Mouse (Mus musculus): ENCODE measurements around the gene Mnt.

Gene Mnt

DNA sequence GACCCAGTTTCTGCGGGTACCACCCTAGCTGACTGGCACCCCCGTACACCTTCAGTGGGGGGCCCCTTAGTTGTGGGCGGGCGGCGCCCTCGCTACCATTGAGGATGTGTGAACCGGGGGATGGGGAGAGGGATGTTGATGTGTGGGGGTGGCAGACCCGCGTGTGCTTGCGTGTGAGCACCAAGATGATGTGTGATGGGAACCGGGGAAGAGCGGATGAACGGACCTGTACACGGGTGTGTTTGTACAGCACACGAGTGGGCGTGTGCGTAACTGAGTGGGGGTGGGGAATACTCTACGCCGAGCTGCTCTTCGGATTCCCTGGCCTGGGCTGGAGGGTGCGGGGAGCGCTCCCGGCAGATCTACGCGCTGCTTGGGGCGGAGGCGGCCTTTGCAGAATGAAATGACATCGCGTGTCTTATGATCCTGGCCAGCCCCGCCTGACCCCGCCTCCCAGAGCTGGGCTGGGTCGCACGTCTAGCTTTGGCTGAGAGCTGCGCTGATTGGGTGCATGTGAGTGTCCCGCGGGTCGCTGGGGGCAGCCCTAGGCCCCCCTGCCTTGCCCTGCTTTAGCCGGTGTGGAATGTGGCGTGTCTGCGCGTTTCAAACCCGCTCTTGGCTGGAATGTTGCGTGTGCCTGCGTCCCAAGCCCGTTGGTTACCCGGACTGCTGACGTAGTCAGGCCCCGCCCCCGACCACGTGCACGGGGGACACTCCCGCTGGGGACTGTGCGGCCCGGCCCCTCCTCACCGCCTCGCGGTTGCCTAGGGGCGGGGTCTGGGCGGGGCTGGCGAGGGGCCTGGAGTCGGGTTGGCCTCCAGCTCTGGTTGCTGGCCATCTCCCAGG, 1.1 kb downstream of the Mnt start:
- in situ Hi-C loops (cut with MboI), result no loop called here

DNA sequence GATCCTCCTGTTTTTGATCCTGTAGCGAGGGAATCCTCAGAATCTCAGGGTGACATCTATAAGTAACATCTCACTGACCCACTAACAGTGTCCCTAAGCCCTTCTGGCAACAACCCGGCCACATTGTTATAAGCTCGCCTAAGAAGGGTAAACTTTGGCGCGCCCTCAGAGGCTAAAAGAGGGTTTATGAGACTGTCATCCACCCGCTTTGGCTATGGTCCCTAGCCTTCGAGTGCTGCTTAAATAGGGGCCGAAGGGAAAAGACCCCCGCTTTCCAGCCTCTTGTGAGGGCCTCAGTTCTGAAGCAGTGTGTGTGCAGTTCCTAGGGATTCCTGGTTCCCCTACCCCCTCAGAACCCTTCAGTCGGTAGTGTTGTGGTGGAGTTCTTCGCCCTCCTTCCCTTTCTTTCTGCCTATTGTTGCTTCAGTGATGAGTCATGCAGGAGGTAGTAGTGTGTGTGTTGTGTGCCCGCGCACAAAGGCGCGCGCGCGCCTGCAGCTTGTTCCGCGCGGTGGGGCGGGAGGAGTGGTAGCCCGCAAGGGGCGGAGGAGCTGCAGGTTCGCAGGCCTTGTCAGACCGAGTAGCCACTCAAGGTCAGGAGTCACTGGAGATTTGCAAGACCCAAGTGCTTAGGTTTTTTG, 1.9 kb downstream of the Mnt start:
- in situ Hi-C loops (cut with MboI), result no loop called here

DNA sequence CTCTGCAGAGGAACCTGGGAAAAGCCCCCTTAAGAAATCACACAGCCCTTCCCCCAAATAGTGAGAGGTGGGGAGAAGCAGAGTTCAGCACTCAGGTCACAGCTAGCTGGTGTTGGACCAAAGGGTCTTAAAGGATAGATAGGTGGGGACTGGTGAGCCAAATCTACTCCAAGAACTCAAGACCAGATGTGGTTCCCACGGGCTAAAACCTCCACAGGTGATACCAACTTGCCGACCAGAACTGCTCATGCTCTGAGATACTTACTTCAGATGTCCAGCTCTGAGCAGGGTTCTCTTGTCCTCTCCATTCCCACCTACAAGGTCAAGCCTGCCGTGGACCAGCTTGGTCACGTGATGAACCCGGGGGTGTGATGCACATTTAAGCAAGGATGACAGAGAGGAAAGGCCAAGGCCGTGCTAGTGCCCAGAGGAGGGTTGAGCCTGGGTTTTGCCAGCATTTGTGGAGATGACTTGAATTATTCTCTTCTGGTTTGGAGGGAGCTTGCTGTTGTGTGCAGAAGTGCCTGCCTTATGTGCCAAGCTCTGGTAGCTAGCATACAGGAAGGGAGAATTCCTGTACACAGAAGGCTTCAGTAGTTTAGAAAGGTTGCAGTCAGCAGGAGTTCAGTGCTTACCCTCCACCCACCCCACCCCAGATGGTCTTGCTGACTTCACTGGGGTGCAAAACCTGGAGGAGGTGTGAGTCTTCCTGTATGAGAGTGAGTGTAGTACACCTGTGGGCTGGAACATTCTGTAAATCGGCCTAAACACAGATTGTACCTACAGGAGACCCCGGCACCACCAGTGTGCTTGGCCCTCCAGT, 3.0 kb downstream of the Mnt start:
- in situ Hi-C loops (cut with MboI), result no loop called here

DNA sequence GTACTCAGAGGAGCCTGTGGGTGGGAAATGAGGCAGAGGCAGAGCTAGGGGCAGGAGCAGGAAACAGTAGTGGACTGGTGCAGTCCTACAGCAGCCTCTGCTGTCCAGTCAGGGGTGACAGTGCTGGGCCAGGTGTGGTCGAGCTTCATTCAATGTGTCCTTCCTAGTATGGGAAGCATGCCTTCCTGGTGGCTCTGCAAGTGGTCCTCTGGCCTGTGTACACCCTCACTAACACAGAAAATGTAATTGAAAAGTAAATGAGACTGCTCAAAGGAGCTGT, 3.6 kb downstream of the Mnt start:
- in situ Hi-C loops (cut with MboI), result no loop called here

DNA sequence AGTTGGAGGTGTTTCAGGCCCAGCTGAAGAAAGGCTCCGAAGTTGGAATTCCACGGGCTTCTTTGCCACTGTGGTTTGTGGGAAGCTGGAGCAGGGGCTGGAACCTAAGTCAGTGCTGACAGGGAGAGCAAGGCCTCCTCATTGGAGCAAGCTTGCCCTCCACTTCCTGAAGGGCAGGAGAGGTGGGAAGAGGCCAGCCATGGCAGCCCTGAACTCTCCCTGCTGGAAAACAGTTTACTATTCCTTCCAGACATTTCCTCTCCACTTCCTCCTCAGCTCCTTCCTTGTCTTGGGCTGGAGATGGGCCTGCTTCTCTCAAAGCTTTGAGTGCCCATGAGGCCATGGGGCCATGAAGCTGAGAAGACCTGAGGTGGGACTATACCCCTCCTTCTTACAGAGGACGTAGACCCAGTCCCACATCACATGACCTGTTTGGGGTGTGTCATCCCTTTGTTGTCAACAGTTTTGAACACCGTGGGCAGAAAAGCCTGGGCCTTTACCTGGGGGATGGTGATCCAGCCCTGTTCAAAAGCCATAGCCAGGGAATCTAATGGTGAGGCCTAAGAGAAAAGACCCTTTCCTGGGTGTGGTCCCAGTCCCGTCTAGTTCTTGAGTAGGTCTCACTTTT, 4.0 kb downstream of the Mnt start:
- in situ Hi-C loops (cut with MboI), result no loop called here

DNA sequence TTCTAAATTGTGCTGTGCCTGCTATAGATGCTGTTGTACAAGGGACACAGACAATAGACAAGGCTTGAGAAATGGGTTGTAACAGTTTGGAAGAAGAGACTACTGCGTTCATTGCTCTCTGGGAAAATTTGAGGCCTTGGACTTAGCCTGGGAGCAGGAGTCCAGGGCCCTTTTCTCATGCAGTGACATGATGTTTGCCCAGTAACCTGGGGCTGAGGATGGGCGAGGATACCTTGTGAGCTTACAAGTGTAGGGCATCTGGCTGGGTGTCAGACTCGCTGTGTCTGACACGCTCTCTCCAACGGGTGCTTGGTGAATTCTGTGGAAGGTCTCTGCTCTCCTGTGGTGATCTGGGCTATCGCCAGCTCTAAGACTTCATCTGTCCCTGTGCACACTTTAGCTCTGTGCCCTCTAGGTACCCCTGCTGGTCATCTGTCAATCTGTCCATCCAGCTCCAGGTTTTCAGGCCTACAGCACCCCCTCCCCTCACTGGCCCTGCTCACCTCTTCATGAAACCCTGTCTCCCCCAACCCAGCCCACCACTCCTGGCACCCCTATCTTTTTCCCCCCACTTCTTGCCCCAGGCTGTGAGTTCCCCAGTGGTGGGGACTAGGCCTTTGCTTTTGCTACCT, 5.0 kb downstream of the Mnt start:
- in situ Hi-C loops (cut with MboI), result no loop called here

DNA sequence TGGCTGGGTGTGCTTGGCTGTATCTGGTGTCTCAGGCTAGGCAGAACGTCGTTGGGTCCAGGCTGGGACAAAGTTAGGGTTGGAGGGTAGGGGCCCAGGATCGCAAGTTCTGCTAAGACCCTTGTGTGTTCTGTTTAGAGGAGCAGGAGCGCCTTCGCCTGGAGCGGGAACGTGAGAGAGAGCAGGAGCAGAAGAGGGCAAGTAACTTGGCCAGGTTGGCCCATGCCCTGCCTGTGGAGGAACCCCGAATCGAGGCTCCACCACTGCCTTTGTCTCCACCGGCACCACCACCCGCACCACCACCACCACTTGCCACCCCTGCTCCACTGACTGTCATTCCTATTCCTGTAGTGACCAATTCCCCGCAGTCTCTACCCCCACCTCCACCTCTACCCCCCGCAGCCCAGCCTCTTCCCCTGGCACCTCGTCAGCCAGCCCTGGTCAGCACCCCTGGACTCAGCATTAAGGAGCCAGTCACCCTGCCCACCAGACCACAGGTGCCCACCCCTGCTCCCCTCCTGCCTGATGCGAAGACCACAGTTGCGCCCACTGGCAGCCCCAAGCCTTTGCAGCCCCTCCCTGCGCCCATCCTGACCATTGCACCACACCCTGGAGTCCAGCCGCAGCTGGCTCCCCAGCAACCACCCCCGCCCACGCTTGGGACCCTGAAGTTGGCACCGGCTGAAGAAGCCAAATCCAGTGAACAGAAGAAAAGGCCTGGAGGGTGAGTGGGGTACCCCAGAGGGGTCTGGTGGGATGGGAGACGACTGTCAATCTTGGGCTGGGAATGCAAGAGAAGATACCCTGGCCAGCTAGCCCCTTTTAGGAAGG, 5.7 kb downstream of the Mnt start:
- in situ Hi-C loops (cut with MboI), result no loop called here

DNA sequence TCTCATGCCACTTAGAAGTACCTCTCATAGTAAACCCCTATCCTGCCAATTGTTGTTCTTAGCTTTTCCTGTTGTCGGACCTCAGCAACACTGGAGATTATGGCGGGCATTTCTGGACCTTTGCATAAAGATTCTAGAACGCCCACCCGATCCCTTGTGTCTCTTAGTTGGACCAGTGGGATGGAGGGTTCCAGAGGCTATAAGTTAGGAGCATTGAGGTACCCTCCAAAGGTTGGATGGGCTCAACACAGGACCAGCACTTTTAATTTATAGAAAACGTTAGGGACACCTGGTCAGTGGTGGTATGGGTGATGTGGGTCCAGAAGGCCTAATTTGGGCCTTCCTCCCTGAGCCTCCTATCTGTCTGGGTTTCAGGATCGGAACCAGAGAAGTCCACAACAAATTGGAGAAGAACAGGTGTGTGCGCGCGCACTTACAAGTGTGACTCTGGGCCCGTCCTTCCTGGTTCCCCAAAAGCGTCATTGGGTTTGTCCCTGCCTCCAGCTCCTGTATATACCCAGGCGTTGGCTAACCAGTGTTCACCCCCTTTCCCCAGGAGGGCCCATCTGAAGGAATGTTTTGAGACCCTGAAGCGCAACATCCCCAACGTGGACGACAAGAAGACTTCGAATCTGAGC, 6.5 kb downstream of the Mnt start:
- in situ Hi-C loops (cut with MboI), result no loop called here

DNA sequence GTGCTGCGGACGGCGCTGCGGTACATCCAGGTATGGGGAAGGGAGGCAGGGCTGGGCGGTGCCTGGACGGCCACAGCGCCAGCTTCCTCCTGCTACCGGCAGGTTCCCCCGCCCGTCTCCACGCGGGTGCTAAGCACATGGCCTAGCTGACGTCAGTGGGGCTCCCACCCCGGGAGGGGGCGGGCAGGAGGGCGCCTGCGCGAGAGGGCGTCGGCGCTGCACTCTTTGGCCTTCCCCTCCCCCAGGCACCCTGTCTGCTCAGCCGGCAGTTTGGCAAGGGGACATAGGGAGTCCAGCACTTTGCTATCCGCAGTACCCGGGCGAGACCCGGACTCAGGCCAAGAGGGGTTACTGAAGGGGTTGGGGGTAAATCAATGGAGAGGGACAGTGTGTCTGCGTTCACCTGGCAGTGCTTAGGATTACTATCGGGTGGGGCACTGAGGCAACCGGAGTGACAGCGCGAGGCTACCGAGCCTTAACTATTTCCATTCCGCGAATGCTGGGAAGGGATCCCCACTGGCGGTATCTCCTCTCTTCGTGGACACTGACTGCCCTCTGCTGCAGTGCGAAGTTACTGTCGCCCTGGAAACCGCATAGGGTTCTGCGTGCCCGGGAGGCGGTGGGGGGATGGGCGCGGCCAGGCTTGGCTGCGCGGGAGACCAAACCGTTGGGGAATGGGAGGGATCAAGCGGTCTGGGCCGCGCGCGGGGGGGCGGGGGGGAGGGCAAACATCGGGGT, 7.1 kb downstream of the Mnt start:
- in situ Hi-C loops (cut with MboI), result no loop called here

DNA sequence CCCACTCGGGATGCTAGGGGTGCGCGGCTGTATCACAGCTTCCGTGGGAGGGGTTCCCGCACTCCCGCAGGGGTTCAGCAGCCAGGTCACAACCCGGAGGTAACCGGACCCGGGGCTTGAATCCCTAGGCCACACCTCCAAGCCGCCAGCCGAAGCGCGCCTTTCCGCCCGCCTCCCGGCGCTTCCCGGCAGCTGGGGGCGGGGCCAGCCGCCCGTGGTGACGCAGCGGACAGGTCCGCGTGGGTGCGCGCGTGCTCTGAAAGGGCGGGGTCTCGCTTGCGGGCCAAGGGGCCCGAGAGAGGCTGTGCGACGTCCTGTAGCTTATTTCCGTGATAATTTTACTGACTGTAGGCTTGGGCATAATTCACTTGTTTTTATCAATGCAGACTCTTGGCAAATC, 7.7 kb downstream of the Mnt start:
- in situ Hi-C loops (cut with MboI), result no loop called here

DNA sequence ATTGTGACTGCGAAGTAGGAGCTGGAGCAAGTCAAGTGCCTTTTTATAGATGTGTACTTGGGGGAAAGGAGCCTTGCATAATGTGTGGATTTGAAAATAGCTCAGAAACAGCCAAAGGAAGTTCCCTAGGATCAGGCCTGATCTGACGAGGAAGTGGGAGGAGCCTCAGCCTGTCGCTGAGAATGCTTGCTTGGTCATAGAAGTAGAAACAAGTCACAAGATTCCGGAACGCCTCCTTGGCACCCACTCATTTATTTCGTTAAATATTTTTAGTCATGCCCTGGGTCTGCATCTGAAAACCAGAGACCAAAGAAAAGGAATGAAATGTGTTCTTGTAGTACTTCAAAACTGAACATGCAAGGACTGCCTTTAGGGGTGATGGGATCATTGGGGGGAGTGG, 8.3 kb downstream of the Mnt start:
- in situ Hi-C loops (cut with MboI), result no loop called here

DNA sequence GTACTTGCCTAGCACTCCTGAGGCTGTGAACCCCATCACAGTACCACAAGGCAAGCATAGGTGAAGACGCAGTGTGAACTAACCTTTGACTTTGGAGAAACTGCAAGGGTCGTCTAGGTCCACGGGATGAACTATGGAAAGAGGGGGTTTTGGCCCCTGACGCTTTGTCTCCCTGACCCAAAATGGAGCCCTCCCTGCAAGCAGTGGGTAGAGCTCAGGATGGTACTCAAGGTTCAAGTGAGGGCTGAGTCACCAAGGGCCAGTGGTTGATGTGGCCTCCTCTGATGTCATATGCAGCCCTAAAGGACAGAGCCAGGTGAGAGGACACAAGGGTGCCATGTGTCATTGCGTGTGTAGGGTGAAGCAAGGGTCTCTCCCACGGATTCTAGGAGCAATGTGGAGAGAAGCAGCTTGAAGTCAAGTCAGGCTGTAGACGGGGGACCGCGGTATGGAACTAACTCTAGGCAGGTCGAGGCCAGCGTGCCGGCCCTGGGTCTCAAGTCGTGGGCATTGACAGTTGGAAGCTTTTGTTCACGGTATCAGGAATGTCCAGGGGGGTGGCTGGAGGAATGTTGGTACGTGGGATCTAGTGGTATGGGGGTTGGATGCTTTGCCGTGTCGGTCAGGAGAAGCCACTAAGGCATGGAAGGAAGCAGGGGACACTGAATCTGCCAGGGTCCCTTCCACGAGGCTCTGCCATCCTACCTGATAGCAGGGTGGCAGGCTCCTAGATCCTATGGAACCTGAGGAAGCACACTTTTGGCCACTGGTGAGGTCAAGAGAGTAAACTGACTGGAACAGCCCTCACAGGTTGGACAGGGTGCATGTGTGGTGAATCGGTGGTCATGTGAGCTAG, 9.4 kb downstream of the Mnt start:
- in situ Hi-C loops (cut with MboI), result no loop called here

DNA sequence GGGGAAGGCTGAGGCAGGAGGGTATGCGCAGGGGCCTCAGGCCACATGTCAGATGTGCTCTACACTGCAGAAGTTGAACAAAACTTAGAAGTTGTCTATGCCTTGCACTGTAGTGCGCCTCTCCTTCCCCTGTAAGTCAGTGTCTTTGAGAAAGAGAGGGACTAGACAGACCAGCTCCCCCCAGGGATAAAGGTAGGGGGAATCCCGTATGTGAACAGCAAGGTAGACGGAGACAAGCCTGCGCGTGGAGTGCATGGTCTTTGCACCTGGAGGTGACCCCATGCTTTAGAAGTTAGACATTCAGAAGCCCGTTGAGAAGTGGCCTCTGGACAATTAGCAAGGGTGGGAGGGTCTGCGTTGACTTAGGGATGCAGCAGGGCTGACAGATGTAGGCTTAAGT, 10.0 kb downstream of the Mnt start:
- in situ Hi-C loops (cut with MboI), result no loop called here

DNA sequence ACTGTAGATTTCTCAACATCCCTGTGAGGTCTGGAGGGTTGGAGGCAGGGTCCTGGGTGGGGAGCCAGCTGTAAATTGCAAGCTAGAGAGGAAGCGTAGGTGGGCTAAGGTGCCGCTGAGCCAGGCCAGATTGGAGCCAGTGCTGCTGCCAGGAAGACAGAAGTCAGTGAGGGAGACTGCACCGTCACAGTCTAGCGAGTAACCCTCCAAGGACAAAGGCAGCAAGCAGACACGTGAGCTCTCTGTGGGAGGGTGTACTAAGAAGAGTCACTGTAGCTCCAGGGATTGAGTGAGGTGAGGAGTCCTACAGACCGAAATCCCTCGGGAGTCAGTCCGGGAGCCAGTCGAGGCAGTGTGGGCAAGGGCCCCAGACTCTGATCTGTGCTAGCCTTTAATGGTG, 10.6 kb downstream of the Mnt start:
- in situ Hi-C loops (cut with MboI), result no loop called here

DNA sequence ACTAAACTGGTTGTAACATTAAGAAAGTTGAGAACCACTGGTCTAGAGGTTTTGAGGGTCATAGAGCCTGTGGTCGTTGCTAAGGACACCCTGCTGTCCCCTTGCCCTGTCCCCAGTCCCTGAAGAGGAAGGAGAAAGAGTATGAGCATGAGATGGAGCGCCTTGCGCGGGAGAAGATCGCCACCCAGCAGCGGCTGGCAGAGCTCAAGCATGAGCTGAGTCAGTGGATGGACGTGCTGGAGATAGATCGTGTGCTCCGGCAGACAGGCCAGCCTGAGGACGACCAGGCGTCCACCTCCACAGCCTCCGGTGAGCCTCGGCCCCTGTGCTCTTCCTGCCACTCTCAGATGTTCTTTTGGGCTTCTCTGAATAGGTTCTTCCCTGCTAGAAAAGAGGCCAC, 11.3 kb downstream of the Mnt start:
- in situ Hi-C loops (cut with MboI), result no loop called here

DNA sequence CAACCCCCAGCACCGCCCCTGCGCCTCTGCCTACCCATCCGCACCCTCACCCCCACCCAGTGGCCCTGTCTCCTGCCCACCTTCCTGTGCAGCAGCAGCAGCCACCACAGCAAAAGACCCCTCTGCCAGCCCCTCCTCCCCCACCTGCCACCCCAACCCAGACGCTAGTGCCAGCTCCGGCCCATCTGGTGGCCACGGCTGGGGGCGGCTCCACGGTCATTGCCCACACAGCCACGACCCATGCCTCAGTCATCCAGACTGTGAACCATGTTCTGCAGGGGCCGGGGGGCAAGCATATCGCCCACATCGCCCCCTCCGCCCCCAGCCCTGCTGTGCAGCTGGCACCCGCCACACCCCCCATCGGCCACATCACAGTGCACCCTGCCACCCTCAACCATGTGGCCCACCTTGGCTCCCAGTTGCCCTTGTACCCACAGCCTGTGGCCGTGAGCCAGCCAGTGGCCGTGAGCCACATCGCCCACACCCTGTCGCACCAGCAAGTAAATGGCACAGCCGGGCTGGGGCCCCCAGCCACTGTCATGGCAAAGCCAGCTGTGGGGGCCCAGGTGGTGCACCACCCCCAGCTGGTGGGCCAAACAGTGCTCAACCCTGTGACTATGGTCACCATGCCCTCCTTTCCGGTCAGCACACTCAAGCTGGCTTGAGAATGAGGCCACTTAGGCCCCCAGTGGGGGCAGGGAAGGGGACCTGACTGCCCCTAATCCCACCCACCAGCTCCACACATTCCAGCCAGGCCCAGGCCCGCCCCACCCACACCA, 12.1 kb downstream of the Mnt start:
- in situ Hi-C loops (cut with MboI), result no loop called here

DNA sequence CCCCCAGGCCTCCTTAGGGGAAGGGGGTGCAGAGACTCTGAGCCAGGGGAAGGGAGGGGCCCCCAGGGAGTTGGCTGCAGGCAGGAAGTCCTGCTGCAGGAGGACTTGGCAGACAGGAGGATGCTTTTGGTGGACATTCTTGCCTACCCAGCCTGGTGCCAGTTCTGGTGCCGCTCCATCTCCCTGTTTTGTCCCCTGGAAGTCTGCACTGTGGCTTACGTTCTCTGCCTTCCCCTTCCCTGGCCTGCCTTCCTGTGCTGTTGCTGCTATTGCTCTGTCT, 12.7 kb downstream of the Mnt start:
- in situ Hi-C loops (cut with MboI), result no loop called here

DNA sequence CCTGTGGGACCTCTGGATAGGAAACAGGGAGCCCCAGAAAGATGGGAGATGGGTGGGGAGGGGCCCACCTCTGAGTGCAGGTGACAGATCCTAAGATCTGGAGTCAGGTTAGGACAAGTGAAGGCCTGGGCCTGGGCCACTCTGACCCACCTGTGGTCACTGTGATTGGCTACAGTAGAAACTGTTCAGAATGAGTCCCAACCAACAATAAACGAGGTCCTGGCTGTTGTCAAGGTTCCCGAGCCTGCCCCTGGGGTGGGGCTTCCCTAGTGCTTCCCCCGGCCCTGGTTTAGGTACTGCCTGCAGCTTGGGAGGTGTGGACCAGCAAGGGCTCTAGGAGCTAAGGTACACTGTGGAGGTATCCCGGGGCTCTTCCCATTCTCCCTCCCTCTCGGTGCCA, 13.0 kb downstream of the Mnt start:
- in situ Hi-C loops (cut with MboI), result no loop called here
